Mouse (Mus musculus) T-helper 1 cell (primary cell): ENCODE results near the gene Cdc5l.

Experiments used
- in situ Hi-C: fragments of 300-600 bp; cut with MboI, MseI; formaldehyde crosslinking; loops from one replicate; pipeline ENCODE4 v1.15.1; 2025; ENCODE audit warnings: high pct_unique_total_duplicates

The Cdc5l gene

GRCm38 (mm10) chr17:45370535-45370934 lies 63.0 kb downstream of the Cdc5l start:
- in situ Hi-C loops, result loop anchor here (5.0 to 10.0 kb wide), 4 partner anchors 73 to 1116 kb away; no protein-coding TSS in a partner anchor

GRCm38 (mm10) chr17:45364871-45365270 lies 68.7 kb downstream of the Cdc5l start:
- in situ Hi-C loops, result no loop called here

DNA sequence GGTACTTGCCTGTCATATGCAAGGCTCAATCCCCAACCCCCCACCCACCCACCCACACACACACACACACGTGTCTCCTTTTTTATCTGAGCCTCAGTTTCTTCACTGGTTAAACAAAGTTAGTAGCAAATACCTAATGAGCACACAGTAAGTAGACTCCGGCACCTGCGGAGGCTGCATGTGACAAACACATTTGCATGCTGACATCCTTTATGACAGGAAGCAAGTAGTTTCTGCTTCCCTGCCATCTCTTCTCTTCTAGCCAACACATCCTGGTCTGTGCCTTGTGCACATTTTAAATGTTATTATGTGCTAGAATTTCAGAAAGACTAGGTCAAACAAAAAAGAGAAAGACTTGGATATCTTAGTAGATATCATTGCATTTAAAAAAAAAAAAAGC lies 72.6 kb downstream of the Cdc5l start:
- in situ Hi-C loops, result no loop called here

DNA sequence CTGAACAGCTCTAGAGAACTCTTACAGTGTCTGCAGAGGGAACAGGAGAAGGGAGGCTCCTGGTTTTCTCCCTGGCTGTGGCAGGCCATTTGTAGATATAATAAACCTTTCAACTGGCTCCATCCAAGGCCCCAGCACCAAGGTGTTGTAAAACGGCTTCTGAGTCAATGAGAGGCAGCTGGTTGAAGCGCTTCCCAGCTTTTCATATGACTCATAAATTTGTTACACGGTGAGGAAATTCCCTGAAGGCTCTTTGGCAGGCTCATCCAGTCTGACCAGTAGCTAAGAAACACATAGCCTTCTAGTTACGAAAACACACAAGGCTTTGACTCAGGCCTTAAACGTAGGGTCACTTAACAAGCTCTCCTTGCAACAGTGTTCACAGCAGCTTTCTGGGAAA lies 74.1 kb downstream of the Cdc5l start:
- in situ Hi-C loops, result no loop called here

DNA sequence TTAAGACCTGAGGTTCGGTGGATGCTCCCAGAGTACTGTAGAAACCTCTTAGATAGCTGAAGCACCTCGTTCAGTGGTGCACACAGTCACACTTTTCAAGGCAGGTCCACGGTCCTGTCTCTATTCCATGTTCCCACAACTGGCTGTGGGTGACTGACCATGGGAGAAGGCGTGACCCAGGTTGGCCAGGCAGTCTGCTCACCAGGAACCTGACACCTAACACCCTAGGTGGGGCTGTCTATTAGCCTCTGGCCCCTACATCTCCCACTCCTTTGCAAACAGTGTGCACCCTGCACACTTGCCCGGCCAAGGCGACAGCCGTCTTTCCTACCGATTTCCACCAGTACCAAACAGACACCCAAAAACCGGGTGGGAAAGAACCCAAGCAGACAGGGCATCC lies 77.1 kb downstream of the Cdc5l start:
- in situ Hi-C loops, result no loop called here

GRCm38 (mm10) chr17:45347951-45348350 lies 85.6 kb downstream of the Cdc5l start:
- in situ Hi-C loops, result no loop called here
